Mouse (Mus musculus) T-helper 1 cell (primary cell): ENCODE results near the gene Tmem251.

Experiments
- in situ Hi-C: fragments of 300-600 bp; cut with MboI, MseI; formaldehyde crosslinking; loops from one replicate; pipeline ENCODE4 v1.15.1; 2025; ENCODE audit warnings: high pct_unique_total_duplicates

Gene Tmem251

GRCm38 (mm10) chr12:102743589-102744574 is at the start of gene Tmem251, which contains the start of gene Moap1:
Gene Tmem251, plus strand, starts transcription at chr12:102743762.
Gene Moap1, minus strand, starts transcription at chr12:102743661.
- in situ Hi-C loops: loop anchor here (5.0 kb wide), 1 partner anchor 138 kb away; no protein-coding TSS in a partner anchor

GRCm38 (mm10) chr12:102695369-102696239 is 48.0 kb upstream of the Tmem251 start:
- in situ Hi-C loops: loop anchor here (25.0 kb wide), 1 partner anchor 1683 kb away; no protein-coding TSS in a partner anchor

GRCm38 (mm10) chr12:102696635-102697354 is 46.8 kb upstream of the Tmem251 start:
- in situ Hi-C loops: loop anchor here (25.0 kb wide), 1 partner anchor 1684 kb away; no protein-coding TSS in a partner anchor

- in situ Hi-C loops: loop anchor here (25.0 kb wide), 1 partner anchor 1685 kb away; no protein-coding TSS in a partner anchor
These were observed 46.2 kb upstream of the Tmem251 start for GRCm38 (mm10) chr12:102697381-102697780.

DNA sequence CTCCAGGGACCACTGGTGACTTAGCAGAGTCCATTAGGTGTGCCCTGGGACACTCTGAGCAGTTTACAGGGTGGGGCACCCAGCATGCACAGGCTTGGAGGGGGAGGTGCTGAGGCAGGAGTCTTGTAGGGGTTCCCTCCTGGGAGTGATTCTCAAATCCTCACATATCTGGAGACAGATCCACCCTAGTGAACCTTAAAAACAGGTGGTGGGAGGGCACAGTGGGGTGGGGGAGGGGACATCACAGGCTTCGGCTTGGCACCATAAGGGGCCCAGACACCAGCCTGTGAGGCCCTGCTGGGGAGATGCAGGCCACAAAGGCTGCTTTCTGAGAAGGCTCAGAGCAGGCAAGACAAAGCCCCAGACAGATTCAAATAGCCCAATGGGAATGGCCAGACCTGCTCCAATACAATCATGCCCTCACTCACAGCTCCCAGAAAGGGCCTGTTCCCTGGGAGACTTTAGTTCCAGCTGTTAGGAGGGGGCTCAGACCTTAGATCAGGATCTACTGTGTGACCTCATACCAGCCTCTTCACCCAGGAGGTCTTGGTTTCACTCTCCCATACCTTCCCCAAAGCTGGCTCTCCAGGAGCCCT is 45.4 kb upstream of the Tmem251 start:
- in situ Hi-C loops: loop anchor here (25.0 kb wide), 1 partner anchor 1686 kb away; no protein-coding TSS in a partner anchor

GRCm38 (mm10) chr12:102699156-102699555 is 44.4 kb upstream of the Tmem251 start:
- in situ Hi-C loops: loop anchor here (25.0 kb wide), 1 partner anchor 1687 kb away; no protein-coding TSS in a partner anchor

GRCm38 (mm10) chr12:102700453-102700852 is 43.1 kb upstream of the Tmem251 start:
- in situ Hi-C loops: no loop called here

- in situ Hi-C loops: no loop called here
These were observed 41.8 kb upstream of the Tmem251 start for GRCm38 (mm10) chr12:102701691-102702207.

DNA sequence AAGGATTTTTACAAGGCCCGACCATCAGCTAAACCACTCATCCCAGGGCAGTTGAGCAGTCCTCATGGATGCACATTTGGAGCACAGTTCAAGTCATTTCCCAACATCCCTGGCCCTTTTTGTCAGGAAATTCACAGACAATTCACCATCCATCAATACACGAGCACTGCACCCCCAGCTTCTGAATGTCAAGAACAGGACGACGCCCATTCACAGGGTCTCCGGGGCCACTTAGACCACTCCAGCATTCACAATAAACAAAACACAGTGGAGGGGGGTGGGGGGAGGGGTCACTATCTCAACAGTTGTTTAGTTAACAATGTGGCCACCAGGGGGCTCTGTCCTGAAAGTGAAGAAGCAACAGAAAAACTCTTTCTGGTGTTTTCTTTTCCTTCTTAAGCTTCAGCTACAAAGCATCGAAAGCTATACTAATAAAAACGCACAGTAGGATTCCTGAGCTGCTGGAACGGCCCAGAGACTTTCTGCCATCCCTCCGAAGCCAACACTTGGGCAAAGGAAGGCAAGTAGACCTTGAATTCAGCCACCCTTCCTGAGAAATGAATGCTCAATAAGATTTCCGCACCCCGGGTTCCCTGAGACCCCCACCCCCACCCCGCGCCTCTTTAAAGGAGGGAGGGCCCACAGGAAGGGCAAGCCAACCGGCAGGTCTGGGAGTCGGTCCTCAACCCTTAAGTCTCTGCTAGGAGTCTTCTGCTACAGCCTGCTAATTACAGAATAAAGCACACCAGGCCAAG is 41.0 kb upstream of the Tmem251 start:
- in situ Hi-C loops: no loop called here

- in situ Hi-C loops: no loop called here
These were observed 40.5 kb upstream of the Tmem251 start for GRCm38 (mm10) chr12:102703111-102703412.

GRCm38 (mm10) chr12:102703441-102703840 is 40.1 kb upstream of the Tmem251 start:
- in situ Hi-C loops: no loop called here

DNA sequence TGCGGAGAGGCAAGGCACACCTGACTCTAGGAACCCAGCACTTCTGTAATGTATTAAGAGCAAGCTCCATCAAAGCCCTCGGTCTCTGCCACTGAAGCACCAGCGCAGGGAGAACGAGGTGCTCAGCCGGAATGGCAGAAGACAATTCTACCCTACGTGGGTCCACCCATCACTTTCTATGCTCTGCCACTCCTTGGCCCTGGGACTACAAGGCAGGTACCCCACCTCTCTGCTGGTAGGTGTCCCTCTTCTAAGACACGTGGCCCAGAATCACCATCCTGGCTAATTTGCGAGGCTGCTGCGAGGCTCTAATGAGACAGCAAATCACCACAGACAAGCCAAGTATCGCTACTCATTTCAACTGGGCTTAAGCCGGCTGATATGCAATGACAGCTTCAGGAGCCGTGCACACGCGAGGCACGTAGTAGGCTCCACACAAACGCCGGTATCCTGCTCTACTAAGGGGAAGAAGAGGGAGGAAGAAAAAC is 39.6 kb upstream of the Tmem251 start:
- in situ Hi-C loops: no loop called here

GRCm38 (mm10) chr12:102704457-102705198 is 38.9 kb upstream of the Tmem251 start, which contains the start of gene Itpk1:
Gene Itpk1, minus strand, starts transcription at chr12:102704930.
- in situ Hi-C loops: no loop called here

GRCm38 (mm10) chr12:102705216-102705871 is 38.2 kb upstream of the Tmem251 start:
- in situ Hi-C loops: no loop called here

GRCm38 (mm10) chr12:102705906-102706640 is 37.5 kb upstream of the Tmem251 start:
- in situ Hi-C loops: no loop called here

- in situ Hi-C loops: no loop called here
These were observed 36.6 kb upstream of the Tmem251 start for GRCm38 (mm10) chr12:102706833-102707463.

DNA sequence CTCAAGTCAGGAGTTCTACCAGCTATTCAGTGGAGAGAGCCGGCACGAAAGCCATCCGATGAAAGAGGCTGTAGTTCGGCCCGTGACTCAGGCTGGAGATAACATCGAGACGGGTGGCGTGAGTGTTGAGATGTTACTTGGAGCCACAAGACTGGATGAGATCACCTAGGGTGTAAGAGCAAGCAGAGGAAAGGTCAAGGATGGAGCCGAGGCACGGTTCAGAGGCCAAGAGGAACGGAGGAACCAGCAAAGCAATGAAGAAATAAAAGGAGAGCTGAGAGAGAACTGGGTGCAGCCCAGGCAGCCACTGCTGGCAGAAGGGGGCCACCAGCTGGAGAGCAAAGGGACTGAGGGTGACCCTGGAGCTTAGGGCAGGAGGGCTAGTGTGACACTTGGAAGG is 35.3 kb upstream of the Tmem251 start:
- in situ Hi-C loops: no loop called here
